Mouse (Mus musculus) central nervous system, embryonic 18 days (tissue): ENCODE measurements around the gene Ubqln4. TPM values are rescaled to one million over a fixed set of nuclear protein-coding genes. Genes with fewer than 3 reads are reported as not detected.

Experiments used
- polyA plus RNA-seq: library from polyadenylated mRNA; depleted of rRNA; stranded (reverse); fragments of >200 nt; gene quantifications from 2 replicates; pipeline ENCODE4 v1.2.3, GENCODE M21; 2012; rRNA removed

Ubqln4 gene
- polyA plus RNA-seq, result 89.7 and 95.0 TPM in 2 replicates

DNA sequence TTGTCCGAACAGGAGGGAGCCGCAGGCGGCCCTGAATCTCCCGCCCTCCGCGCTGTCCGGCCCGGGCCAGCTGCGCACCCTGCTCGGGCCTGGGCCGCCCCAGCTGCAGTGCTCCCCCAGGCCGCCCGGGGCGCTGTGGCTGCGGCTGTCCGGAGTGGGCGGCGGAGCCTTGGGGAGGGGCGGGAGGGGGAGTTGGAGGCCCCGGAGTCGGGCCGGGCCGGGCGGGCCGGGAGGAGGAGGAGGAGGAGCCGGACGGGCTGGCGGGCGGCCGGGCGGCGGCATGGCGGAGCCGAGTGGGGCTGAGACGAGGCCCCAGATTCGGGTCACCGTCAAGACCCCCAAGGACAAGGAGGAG lies at the start of gene Ubqln4:
Gene Ubqln4, plus strand, starts transcription at position 234 of the 355 bp plus-strand sequence.

DNA sequence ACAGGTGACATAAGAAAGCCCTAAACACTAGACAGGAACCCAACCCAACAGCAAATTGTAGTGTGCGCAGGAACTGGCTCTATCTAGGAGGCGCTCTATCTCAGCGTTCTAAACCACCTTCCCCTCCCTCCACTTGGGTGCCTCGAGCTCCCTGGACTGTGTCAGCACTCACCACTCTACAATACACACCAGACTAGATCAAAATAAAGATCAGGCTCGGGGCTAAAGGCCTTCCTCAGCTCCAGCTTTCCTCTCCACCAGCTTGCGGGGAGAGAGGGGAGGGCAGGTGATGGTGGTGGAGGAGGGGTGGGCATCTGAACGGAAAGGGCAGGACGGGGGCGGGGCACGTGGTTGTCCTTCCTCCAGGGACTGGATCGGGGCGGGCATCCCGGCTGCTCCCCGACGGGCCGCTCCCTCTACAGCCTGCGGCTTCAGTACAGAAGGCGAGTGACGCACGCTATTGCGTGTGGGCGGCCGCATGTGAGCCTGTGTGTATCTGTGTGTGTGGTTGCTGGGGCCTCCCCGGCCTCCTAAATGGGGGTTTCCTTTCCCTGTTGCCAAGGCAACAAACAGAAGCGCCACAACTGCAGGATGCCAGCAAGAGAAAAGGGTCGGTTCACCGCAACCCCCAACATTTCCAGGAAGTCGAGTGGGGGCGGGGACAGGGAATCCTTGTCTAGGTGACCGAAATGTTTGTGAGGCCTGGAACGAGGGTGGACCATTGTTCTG lies 43.7 kb upstream of the Ubqln4 start, which contains the start of gene Lmna:
Gene Lmna, minus strand, starts transcription at position 265 of the 729 bp plus-strand sequence.

DNA sequence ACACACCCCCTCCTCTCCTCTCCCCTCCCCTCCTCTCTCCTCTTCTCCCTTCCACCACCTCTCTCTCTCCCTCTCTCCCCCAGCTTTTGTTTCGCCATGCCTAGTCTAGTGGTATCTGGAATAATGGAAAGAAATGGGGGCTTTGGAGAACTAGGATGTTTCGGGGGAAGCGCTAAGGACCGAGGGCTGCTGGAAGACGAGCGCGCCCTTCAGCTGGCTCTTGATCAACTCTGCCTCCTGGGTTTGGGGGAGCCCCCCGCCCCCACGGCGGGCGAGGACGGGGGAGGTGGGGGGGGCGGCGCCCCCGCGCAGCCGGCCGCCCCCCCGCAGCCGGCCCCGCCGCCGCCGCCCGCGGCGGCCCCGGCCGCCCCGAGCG lies 21.3 kb upstream of the Ubqln4 start, which contains the start of gene Mex3a:
Gene Mex3a, plus strand, starts transcription at position 97 of the 376 bp plus-strand sequence.

DNA sequence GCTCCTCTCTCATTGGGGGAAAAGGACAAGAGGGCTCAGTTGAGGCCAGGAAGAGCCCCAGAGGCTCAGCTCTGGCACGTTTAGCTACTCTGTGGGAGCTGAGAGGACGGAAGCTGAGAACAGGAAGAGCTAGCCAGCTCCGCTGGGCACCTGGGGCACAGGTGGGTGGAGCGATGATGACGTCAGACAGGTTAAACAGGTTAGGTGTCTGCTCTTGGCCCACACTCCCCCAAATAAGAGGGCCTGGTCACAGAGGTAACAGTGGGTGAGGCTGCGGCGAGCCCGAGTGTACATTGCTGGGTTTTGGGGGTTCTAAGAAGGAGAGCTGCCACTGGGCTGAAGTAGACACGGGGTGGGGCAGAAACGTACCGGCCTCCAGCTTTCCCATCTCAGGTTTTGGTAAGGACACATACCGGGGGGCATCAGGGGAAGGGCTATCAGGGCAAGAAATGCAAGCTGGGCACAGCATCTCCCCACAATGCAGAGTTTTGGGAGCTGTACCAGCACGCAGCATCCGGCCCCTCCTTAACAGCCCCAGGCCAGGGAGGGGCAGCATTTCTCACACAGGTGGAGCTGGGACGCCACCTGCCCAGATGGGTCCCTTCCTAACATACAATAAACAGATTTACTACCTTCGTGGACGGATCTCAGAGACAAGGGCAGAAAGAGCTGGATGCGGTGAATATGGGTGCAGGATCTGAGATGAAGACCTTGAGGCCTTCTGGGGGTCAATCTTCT lies 5.2 kb upstream of the Ubqln4 start, which contains the start of gene Rab25:
Gene Rab25, minus strand, starts transcription at position 121 of the 738 bp plus-strand sequence.

DNA sequence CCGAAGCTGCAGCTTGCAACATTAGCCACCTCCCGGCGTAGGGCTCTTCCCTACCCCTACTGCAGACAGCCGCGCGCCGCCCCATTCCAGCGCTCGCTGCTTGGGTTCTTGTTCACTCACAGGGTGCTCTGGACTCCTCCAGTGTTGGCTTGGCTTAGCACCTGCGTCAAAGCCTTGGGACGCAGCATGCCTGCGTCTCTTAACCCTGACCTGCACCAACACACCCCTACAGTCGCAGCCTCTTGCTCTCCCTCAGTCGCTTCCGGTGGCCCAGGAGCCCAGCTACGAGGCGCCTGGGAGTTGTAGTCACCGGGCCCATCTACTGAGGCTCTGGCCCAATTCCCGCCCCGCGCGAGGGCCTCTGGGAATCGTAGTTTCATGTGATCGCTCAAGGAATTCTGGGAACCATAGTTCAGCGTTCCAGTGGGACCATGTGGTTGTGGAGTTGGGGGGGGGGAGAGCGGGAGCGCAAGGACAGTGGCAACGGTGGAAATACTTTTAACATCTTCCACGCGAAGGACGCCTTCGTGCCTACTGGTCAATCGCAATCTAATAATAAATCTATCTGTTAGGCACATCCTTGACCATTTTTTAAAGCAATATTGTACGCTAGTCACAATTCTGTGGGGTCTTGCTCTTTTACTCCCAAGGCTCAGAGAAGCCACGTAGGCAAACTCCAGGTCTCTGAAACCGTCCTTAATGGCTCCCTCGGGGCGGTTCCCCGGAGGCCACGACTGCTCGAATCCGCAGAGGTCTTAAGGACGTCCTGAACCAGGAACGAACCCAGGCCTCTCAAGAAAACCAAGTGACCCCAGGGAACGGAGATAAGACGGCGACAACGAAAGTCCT lies 658 bp upstream of the Ubqln4 start, which contains the start of gene Lamtor2:
Gene Lamtor2, minus strand, starts transcription at position 399 of the 849 bp plus-strand sequence.

DNA sequence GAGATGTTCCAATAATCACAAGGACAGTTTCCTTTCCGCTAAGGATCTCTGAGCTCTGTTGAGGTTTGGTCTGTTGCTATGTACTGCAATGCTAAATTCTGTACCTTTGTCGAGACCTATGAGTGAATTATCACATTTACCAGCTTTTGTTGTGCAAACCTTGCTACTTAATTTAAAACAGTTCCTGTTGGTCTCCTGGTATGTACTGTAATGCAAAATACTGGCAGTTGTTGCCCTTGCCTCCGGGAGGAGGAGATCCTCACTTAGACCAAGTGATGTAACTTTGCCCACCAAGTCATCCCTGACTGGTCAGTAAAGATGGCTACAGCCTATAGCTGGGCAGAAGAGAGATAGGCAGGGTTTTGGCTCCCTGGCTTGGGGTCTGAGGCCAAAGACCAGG lies 22.0 kb downstream of the Ubqln4 start, which contains the start of gene Ssr2:
Gene Ssr2, plus strand, starts transcription at position 337 of the 400 bp plus-strand sequence.

DNA sequence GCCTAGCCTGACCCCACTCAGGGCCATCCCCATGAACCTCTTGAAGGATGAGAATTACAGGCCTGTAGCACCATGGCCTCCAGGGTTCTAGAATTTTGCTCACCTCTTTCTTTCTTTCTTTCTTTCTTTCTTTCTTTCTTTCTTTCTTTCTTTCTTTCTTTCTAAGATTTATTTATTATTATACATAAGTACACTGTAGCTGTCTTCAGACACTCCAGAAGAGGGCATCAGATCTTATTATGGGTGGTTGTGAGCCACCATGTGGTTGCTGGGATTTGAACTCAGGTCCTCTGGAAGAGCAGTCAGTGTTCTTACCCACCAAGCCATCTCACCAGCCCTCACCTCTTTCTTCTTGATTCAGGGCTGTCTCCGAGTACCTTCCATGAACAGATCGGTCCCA lies 52.1 kb downstream of the Ubqln4 start, which contains the start of gene Arhgef2:
Gene Arhgef2, plus strand, starts transcription at position 301 of the 400 bp plus-strand sequence.

Other genes with a start within 250 kb of the Ubqln4 start
- gene Glmp, start 228.7 kb upstream of the Ubqln4 start, polyA plus RNA-seq, result 54.1 and 56.2 TPM in 2 replicates
- 0.82 and 0.94 TPM in 2 replicates for gene Tmem79, start 217.6 kb upstream of the Ubqln4 start, polyA plus RNA-seq
- 90.2 and 90.7 TPM in 2 replicates for gene Smg5, start 217.5 kb upstream of the Ubqln4 start, polyA plus RNA-seq
- gene Paqr6, start 189.2 kb upstream of the Ubqln4 start, polyA plus RNA-seq, result 3.1 and 3.4 TPM in 2 replicates
- 0.09 and 0.15 TPM in 2 replicates for gene Bglap3, start 181.0 kb upstream of the Ubqln4 start, polyA plus RNA-seq
- gene Bglap2, start 175.1 kb upstream of the Ubqln4 start, polyA plus RNA-seq, result 1.0 and 7.1 TPM in 2 replicates
- 0.56 and 7.4 TPM in 2 replicates for gene Bglap, start 169.3 kb upstream of the Ubqln4 start, polyA plus RNA-seq
- gene Pmf1, start 143.4 kb upstream of the Ubqln4 start, polyA plus RNA-seq, result 21.8 and 23.7 TPM in 2 replicates
- gene Slc25a44, start 128.6 kb upstream of the Ubqln4 start, polyA plus RNA-seq, result 41.3 and 42.5 TPM in 2 replicates
- 54.7 and 57.7 TPM in 2 replicates for gene Sema4a, start 92.6 kb upstream of the Ubqln4 start, polyA plus RNA-seq
- gene Lmna, start 43.8 kb upstream of the Ubqln4 start, polyA plus RNA-seq, result 40.9 and 46.3 TPM in 2 replicates
- 54.4 and 59.6 TPM in 2 replicates for gene Mex3a, start 21.4 kb upstream of the Ubqln4 start, polyA plus RNA-seq
- 0.27 and 0.47 TPM in 2 replicates for gene Rab25, start 5.5 kb upstream of the Ubqln4 start, polyA plus RNA-seq
- 149 and 155 TPM in 2 replicates for gene Lamtor2, start 684 bp upstream of the Ubqln4 start, polyA plus RNA-seq
- gene Ssr2, start 22.1 kb downstream of the Ubqln4 start, polyA plus RNA-seq, result 175 and 179 TPM in 2 replicates
- gene Arhgef2, start 52.2 kb downstream of the Ubqln4 start, polyA plus RNA-seq, result 74.7 and 92.8 TPM in 2 replicates
- not detected in 2 replicates for gene Rxfp4, start 99.4 kb downstream of the Ubqln4 start, polyA plus RNA-seq
- gene Khdc4, start 132.0 kb downstream of the Ubqln4 start, polyA plus RNA-seq, result 117 and 121 TPM in 2 replicates
- 51.1 and 57.4 TPM in 2 replicates for gene Rit1, start 163.1 kb downstream of the Ubqln4 start, polyA plus RNA-seq
- gene Syt11, start 221.4 kb downstream of the Ubqln4 start, polyA plus RNA-seq, result 174 and 175 TPM in 2 replicates